ENCODE assay signal across 8 mouse cellular contexts in the genomic region with DNA sequence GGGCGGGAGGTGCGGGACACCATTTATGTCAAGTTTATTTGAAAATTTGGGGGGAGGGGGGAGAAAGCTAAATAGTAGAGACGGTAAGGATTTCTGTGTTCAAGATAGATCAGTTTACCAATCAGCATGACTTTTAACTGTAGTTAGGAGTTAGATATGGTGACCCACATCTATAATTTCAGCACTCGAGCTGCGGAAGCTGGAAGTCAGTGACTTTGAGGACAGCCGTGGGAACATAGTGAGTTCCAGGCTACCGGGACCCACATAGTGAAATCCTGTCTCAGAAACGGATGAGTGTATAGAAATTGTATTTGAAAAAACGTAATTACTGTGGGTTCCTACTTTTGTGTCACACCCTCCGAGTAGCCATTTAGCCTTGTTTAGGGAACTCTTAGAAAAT. TPM values are rescaled to one million over a fixed set of nuclear protein-coding genes. Genes with fewer than 3 reads are reported as not detected.
DNase-seq lines count a peak whose midpoint lies in the region; ATAC-seq and TF ChIP-seq lines count a peak whose summit lies in the region.

No protein-coding gene starts in this region.

- intact Hi-C loops in heart, postnatal 14 days (cut with DNase I): loop anchor here (2.0 to 5.0 kb wide), 2 partner anchors 50 to 143 kb away; no protein-coding TSS in a partner anchor
- intact Hi-C loops in gastrocnemius, postnatal 36 days (cut with DNase I): loop anchor here (5.0 kb wide), 1 partner anchor 48 kb away; a partner anchor contains a TSS

- H3K4me2 ChIP-seq in heart, embryonic 15.5 days: peak overlapping the region; percentile 78
- peak overlapping the region; percentile 70 for H3K4me2 ChIP-seq in forebrain, postnatal 0 days (ENCODE audit: low read depth)

- H3K27me3 ChIP-seq in heart, embryonic 15.5 days: no peaks in the 10 kb centered on the region
- no peaks in the 10 kb centered on the region for H3K27me3 ChIP-seq in G1E (ENCODE audit: insufficient read depth, low read length)
- no peaks in the 10 kb centered on the region for H3K27me3 ChIP-seq in forebrain, postnatal 0 days (ENCODE audit: insufficient read depth, low read length)
- no peaks in the 10 kb centered on the region for H3K27me3 ChIP-seq in midbrain, embryonic 10.5 days (ENCODE audit: low read depth, poor library complexity, severe bottlenecking)

- TF ChIP-seq CTCF in G1E (IDR thresholded peaks at IDR 0.05; ENCODE audit: low read depth, low read length): no peak
- TF ChIP-seq CTCF in forebrain, postnatal 0 days (IDR thresholded peaks at IDR 0.05; ENCODE audit: low read depth): no peak

- H3K4me3 ChIP-seq in heart, embryonic 15.5 days: peak overlapping the region; percentile 76
- H3K4me3 ChIP-seq in G1E (ENCODE audit: low read depth, low read length): peak overlapping the region; percentile 75
- H3K4me3 ChIP-seq in forebrain, postnatal 0 days (ENCODE audit: low read depth, low read length): peak overlapping the region; percentile 81
- peak overlapping the region; percentile 70 for H3K4me3 ChIP-seq in midbrain, embryonic 10.5 days

- H3K9me3 ChIP-seq in heart, embryonic 15.5 days (replicated peaks): no peaks in the 10 kb centered on the region
- H3K9me3 ChIP-seq in G1E (replicated peaks): no peaks in the 10 kb centered on the region
- no peaks in the 10 kb centered on the region for H3K9me3 ChIP-seq in forebrain, postnatal 0 days (ENCODE audit: low read length)
- H3K9me3 ChIP-seq in midbrain, embryonic 10.5 days (replicated peaks): no peaks in the 10 kb centered on the region

- H3K36me3 ChIP-seq in heart, embryonic 15.5 days: peaks cover 10% of the 10 kb centered on the region
- H3K36me3 ChIP-seq in G1E (replicated peaks): peaks cover 50% of the 10 kb centered on the region
- H3K36me3 ChIP-seq in forebrain, postnatal 0 days (ENCODE audit: insufficient read depth): peaks cover 19% of the 10 kb centered on the region
- H3K36me3 ChIP-seq in midbrain, embryonic 10.5 days: peaks cover 33% of the 10 kb centered on the region

- H3K27ac ChIP-seq in heart, embryonic 15.5 days: peak overlapping the region; percentile 91
- peak overlapping the region; percentile 78; the same call in 1 of the 2 replicates for H3K27ac ChIP-seq in forebrain, postnatal 0 days (ENCODE audit: low read depth, low read length)
- H3K27ac ChIP-seq in midbrain, embryonic 10.5 days (replicated peaks): peak overlapping the region; percentile 87

- H3K4me1 ChIP-seq in heart, embryonic 15.5 days (replicated peaks): peaks cover 19% of the 10 kb centered on the region
- H3K4me1 ChIP-seq in G1E (ENCODE audit: insufficient read depth, low read depth, low read length): peaks cover 33% of the 10 kb centered on the region
- H3K4me1 ChIP-seq in forebrain, postnatal 0 days (ENCODE audit: insufficient read depth): peaks cover 7% of the 10 kb centered on the region; the same call in 1 of the 2 replicates
- peaks cover 21% of the 10 kb centered on the region for H3K4me1 ChIP-seq in midbrain, embryonic 10.5 days

- WGBS in heart, embryonic 15.5 days: 6% methylated on average over 10 of the region's 10 CpGs
- WGBS in forebrain, postnatal 0 days: 9% methylated on average over 10 of the region's 10 CpGs
- 9% methylated on average over 10 of the region's 10 CpGs for WGBS in midbrain, embryonic 10.5 days

- H3K9ac ChIP-seq in heart, embryonic 15.5 days: peak overlapping the region; percentile 67
- H3K9ac ChIP-seq in forebrain, postnatal 0 days: peak overlapping the region; percentile 61

- no peak for DNase-seq in heart, postnatal 14 days
- no peak for DNase-seq in G1E (ENCODE audit: low spot score)
- no peak for DNase-seq in forebrain, postnatal 0 days
- DNase-seq in midbrain, embryonic 10.5 days (ENCODE audit: low spot score): no peak
- no peak for DNase-seq in ovary, postnatal 14 days (ENCODE audit: low spot score)
- no peak for DNase-seq in gastrocnemius, postnatal 36 days
- no peak for DNase-seq in adrenal gland, postnatal 36 days

- no peak for ATAC-seq in heart, embryonic 15.5 days (replicated peaks; ENCODE audit: insufficient number of reproducible peaks, insufficient read depth, low FRiP score, low read depth)
- no peak for ATAC-seq in G1E (ENCODE audit: extremely low read depth, insufficient number of reproducible peaks, low FRiP score, poor library complexity, severe bottlenecking)
- ATAC-seq in forebrain, postnatal 0 days: no peak

RNA-seq across cellular contexts. Expression of a gene that starts 0.6 kb away (rescaled TPM):
- 7.6 and 8.9 TPM in 2 replicates for polyA plus RNA-seq in heart, embryonic 15.5 days (2015; fragmentation: Nextera tagmentation; extraction: Ambion mirVana)
- total RNA-seq in heart, postnatal 14 days (2021): 10 to 100 TPM; 12.7 to 14.4 TPM
- total RNA-seq in G1E (2014; fragmentation: Nextera tagmentation) (22.1 and 24.8 TPM in 2 replicates), G1E (2017) (16.8 and 17.8 TPM in 2 replicates)
- 1.1 and 2.5 TPM in 2 replicates for polyA plus RNA-seq in G1E (2012)
- 16.7 and 19.0 TPM in 2 replicates for total RNA-seq in forebrain, postnatal 0 days (2014; rRNA removed)
- polyA plus RNA-seq in forebrain, postnatal 0 days (2015; fragmentation: Nextera tagmentation; extraction: Ambion mirVana): 5.8 and 6.9 TPM in 2 replicates
- 10.9 and 14.6 TPM in 2 replicates for polyA plus RNA-seq in midbrain, embryonic 10.5 days (2016; fragmentation: Nextera tagmentation; extraction: Ambion mirVana)
- total RNA-seq in gastrocnemius, postnatal 36 days (2021): 1 to 10 TPM; 5.8 to 6.8 TPM
- total RNA-seq in adrenal gland, postnatal 36 days (2021): 10 to 100 TPM; 13.4 to 14.9 TPM

RNA-seq across cellular contexts. Expression of a gene that starts 14.8 kb away (rescaled TPM):
- polyA plus RNA-seq in heart, embryonic 15.5 days (2015; fragmentation: Nextera tagmentation; extraction: Ambion mirVana): 5.6 and 6.0 TPM in 2 replicates
- 1 to 10 TPM; 6.1 to 6.8 TPM for total RNA-seq in heart, postnatal 14 days (2021)
- total RNA-seq in G1E (2014; fragmentation: Nextera tagmentation): 7.4 and 8.1 TPM in 2 replicates
- 1.7 and 2.0 TPM in 2 replicates for total RNA-seq in G1E (2017)
- polyA plus RNA-seq in G1E (2012): 1.8 TPM in 2 replicates
- 11.3 and 14.4 TPM in 2 replicates for total RNA-seq in forebrain, postnatal 0 days (2014; rRNA removed)
- 10.2 and 11.4 TPM in 2 replicates for polyA plus RNA-seq in forebrain, postnatal 0 days (2015; fragmentation: Nextera tagmentation; extraction: Ambion mirVana)
- 6.8 and 8.3 TPM in 2 replicates for polyA plus RNA-seq in midbrain, embryonic 10.5 days (2016; fragmentation: Nextera tagmentation; extraction: Ambion mirVana)
- 1 to 10 TPM; 1.2 to 2.2 TPM for total RNA-seq in gastrocnemius, postnatal 36 days (2021)
- 1 to 10 TPM; 2.8 to 2.9 TPM for total RNA-seq in adrenal gland, postnatal 36 days (2021)

RNA-seq across cellular contexts. Expression of a gene that starts 42.1 kb away (rescaled TPM):
- not detected in 2 replicates for polyA plus RNA-seq in heart, embryonic 15.5 days (2015; fragmentation: Nextera tagmentation; extraction: Ambion mirVana)
- not detected for total RNA-seq in heart, postnatal 14 days (2021)
- total RNA-seq in G1E (2014; fragmentation: Nextera tagmentation) (2.1 and 2.5 TPM in 2 replicates), G1E (2017) (0.17 and 0.49 TPM in 2 replicates)
- 0.06 and 0.07 TPM in 2 replicates for polyA plus RNA-seq in G1E (2012)
- total RNA-seq in forebrain, postnatal 0 days (2014; rRNA removed): 0.52 and 0.62 TPM in 2 replicates
- 0.10 TPM in 1 of 2 replicates, not detected in the other for polyA plus RNA-seq in forebrain, postnatal 0 days (2015; fragmentation: Nextera tagmentation; extraction: Ambion mirVana)
- polyA plus RNA-seq in midbrain, embryonic 10.5 days (2016; fragmentation: Nextera tagmentation; extraction: Ambion mirVana): 0.05 and 0.06 TPM in 2 replicates
- total RNA-seq in gastrocnemius, postnatal 36 days (2021): not detected
- not detected for total RNA-seq in adrenal gland, postnatal 36 days (2021)

RNA-seq across cellular contexts. Expression of a gene that starts 46.9 kb away (rescaled TPM):
- polyA plus RNA-seq in heart, embryonic 15.5 days (2015; fragmentation: Nextera tagmentation; extraction: Ambion mirVana): 10.8 and 10.9 TPM in 2 replicates
- 10 to 100 TPM; 11.8 to 13.0 TPM for total RNA-seq in heart, postnatal 14 days (2021)
- 12.5 and 13.2 TPM in 2 replicates for total RNA-seq in G1E (2014; fragmentation: Nextera tagmentation)
- total RNA-seq in G1E (2017): 12.2 and 12.7 TPM in 2 replicates
- 0.59 and 0.75 TPM in 2 replicates for polyA plus RNA-seq in G1E (2012)
- total RNA-seq in forebrain, postnatal 0 days (2014; rRNA removed): 15.6 and 16.9 TPM in 2 replicates
- polyA plus RNA-seq in forebrain, postnatal 0 days (2015; fragmentation: Nextera tagmentation; extraction: Ambion mirVana): 9.3 and 12.2 TPM in 2 replicates
- polyA plus RNA-seq in midbrain, embryonic 10.5 days (2016; fragmentation: Nextera tagmentation; extraction: Ambion mirVana): 12.7 and 17.5 TPM in 2 replicates
- total RNA-seq in gastrocnemius, postnatal 36 days (2021): 1 to 10 TPM; 6.3 to 9.7 TPM
- 10 to 100 TPM; 15.6 to 16.0 TPM for total RNA-seq in adrenal gland, postnatal 36 days (2021)
